Mouse (Mus musculus) erythroblast, embryonic 14.5 days (primary cell): ENCODE data around the gene Agrn. TPM values are rescaled to one million over a fixed set of nuclear protein-coding genes. Genes with fewer than 3 reads are reported as not detected.

Source experiments
- H3K27me3 ChIP-seq: 2 replicates; pipeline ENCODE4 v1.6.1; 2012; ENCODE audit warnings: inconsistent platforms; ENCODE audit not compliant: control insufficient read depth
- H3K36me3 ChIP-seq: 2 replicates; pipeline ENCODE4 v1.6.1; 2012; ENCODE audit warnings: mild to moderate bottlenecking, inconsistent platforms; ENCODE audit not compliant: control insufficient read depth
- H3K4me1 ChIP-seq: 2 replicates; pipeline ENCODE4 v1.6.1; 2012; ENCODE audit warnings: inconsistent platforms; ENCODE audit not compliant: control insufficient read depth
- H3K4me3 ChIP-seq: replicated peaks from 2 replicates; pipeline ENCODE3; 2012; ENCODE audit warnings: moderate library complexity, mild to moderate bottlenecking, inconsistent platforms
- H3K9me3 ChIP-seq: 2 replicates; pipeline ENCODE4 v1.6.1; 2012; ENCODE audit warnings: low read length, inconsistent platforms, mixed read lengths; ENCODE audit not compliant: control insufficient read depth
- GATA1 ChIP-seq: IDR thresholded peaks from 2 replicates; pipeline ENCODE4 v1.6.1; 2012; ENCODE audit warnings: low read length, inconsistent platforms, mixed read lengths
- TAL1 ChIP-seq: IDR thresholded peaks from 3 replicates; pipeline ENCODE4 v1.6.1; 2012; ENCODE audit warnings: low read length, inconsistent platforms, mixed read lengths
- polyA plus RNA-seq: library from polyadenylated mRNA; stranded (reverse); fragments of >175 nt; gene quantifications from 2 replicates; pipeline ENCODE4 v1.2.3, GENCODE M21; 2012

Agrn gene
- polyA plus RNA-seq, result 0.45 and 0.51 TPM in 2 replicates

- Histone ChIP-seq H3K4me3 (peak within 1 kb of the TSS; percentile 82), H3K27me3 (peaks cover 60% of the 10 kb centered on the region), H3K36me3 (peaks cover 3% of the 10 kb centered on the region; the same call in 1 of the 2 replicates), H3K4me1 (peaks cover 63% of the 10 kb centered on the region), H3K9me3 (no peaks in the 10 kb centered on the region; the same call in 1 of the 2 replicates)
- TF ChIP-seq TAL1 (no peak), GATA1 (no peak)
These were observed at the start of gene Agrn for GRCm38 (mm10) chr4:156197131-156197828. TSS of gene Agrn (minus strand) at chr4:156197488.

- H3K36me3 ChIP-seq, result peaks cover 70% of the 10 kb centered on the region
- H3K4me3 ChIP-seq, result peak overlapping the region; percentile 82
- no peaks in the 10 kb centered on the region for H3K9me3 ChIP-seq
- no peak for TF ChIP-seq GATA1
- no peak for TF ChIP-seq TAL1
- peaks cover 70% of the 10 kb centered on the region for H3K4me1 ChIP-seq
- H3K27me3 ChIP-seq, result no peaks in the 10 kb centered on the region
These were observed 39.6 kb upstream of the Agrn start for GRCm38 (mm10) chr4:156236651-156237447.

DNA sequence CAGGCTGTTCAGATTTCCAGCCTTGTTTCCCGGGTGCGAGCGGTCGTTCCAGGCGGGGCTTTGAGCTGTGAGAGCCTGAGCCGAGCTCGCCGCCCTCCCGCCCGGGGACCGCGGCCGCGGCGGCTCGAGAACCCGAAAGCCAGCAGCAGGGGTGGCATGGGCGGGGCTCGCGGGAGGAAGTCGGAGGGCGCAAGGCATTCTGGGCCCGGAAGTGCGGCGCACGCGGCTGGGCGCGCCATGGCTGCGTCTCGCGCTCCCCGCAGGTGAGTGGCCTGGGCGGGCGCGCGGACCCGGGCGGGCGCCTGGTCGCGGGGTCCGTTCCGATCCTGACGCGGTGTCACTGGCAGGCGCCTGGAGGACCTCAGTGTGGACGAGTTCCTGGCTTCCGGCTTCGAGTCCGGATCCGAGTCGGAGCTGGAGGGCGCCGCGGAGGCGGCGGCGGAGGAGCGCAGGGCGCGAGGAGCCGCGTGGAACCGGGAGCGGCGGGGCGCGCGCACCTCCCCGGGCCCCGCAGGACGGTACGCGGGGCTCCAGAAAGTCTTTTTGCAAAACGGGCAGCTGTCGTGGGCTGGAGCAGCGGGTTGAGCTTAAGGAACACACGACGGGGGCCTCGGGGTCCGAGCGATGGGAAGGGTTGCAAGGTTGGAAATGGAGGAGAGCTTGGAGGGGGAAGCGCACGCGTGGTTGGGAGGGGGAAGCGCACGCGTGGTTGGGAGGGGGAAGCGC lies 38.7 kb upstream of the Agrn start, which contains the start of gene Noc2l:
TSS of gene Noc2l (plus strand) at position 203 of the 726 bp plus-strand sequence.
- H3K27me3 ChIP-seq, result no peaks in the 10 kb centered on the region
- peaks cover 70% of the 10 kb centered on the region for H3K36me3 ChIP-seq

GRCm38 (mm10) chr4:156235360-156235770 lies 38.1 kb upstream of the Agrn start:
- peak overlapping the region; percentile 82 for H3K4me3 ChIP-seq
- no peak for TF ChIP-seq TAL1
- no peak for TF ChIP-seq GATA1
- no peaks in the 10 kb centered on the region for H3K27me3 ChIP-seq
- H3K4me1 ChIP-seq, result peaks cover 62% of the 10 kb centered on the region
- no peaks in the 10 kb centered on the region for H3K9me3 ChIP-seq
- H3K36me3 ChIP-seq, result peaks cover 70% of the 10 kb centered on the region

More for the DNA sequence above, 38.7 kb upstream of the Agrn start, which contains the start of gene Noc2l:
- Histone ChIP-seq H3K9me3 (no peaks in the 10 kb centered on the region), H3K4me3 (peak within 1 kb of the TSS; percentile 82), H3K4me1 (peaks cover 63% of the 10 kb centered on the region)
- TF ChIP-seq GATA1 (no peak), TAL1 (no peak)

DNA sequence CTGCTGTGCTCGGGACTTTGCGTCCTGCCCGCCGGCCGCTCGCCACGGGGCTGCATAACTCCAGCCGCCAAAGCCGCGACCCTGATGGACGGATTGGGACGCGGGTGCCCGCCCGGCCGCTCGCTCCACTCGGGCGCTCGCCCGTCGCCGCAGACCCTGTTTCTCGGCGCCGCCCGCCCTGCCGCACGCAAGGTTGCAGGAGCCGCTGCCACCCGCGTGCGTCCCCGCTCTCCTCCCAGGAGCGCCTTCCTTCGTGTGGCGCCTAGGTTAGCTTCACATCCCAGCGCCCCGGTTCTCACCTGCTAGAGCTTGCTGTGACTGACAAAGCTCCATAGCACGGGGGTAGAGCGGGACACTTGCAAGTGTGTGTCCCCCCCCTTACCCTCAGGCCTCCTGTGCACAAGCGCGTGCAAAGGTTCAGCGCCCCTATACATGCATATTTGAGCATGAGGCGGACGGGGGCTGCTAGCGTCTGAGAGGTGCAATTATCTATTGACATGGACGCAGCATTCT lies 37.5 kb upstream of the Agrn start, which contains the start of gene Plekhn1:
TSS of gene Plekhn1 (minus strand) at position 157 of the 513 bp plus-strand sequence.
- peaks cover 59% of the 10 kb centered on the region for H3K4me1 ChIP-seq
- H3K9me3 ChIP-seq, result no peaks in the 10 kb centered on the region
- H3K4me3 ChIP-seq, result peak within 1 kb of the TSS; percentile 82
- H3K27me3 ChIP-seq, result no peaks in the 10 kb centered on the region
- peaks cover 70% of the 10 kb centered on the region for H3K36me3 ChIP-seq
- no peak for TF ChIP-seq TAL1
- TF ChIP-seq GATA1, result no peak

DNA sequence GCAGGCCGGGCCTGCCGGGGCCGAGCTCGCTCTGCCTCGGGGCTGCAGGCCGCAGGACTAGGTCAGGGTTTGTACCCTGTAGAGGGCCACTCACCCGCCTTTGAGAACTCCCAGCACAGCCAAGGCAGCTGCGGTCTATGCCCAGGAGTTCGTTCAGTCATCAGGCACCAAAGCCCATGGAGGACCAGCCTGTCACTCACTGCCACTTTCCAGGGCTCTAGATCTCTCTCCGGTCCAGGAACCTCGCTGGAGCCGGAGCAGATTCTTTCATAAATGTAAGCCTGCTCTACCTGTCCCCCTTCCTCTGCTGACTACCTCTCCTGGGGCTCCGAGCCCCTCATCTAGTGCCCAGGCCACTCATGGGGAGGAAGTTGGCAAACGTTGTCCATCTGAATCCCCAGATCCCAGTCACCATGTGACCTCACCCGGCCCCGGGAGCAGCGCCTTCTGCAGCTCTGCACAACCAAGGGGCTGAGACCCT lies 36.8 kb upstream of the Agrn start:
- Histone ChIP-seq H3K36me3 (peaks cover 70% of the 10 kb centered on the region), H3K27me3 (no peaks in the 10 kb centered on the region), H3K9me3 (no peaks in the 10 kb centered on the region), H3K4me1 (peaks cover 54% of the 10 kb centered on the region), H3K4me3 (peak overlapping the region; percentile 82)
- no peak for TF ChIP-seq GATA1
- TF ChIP-seq TAL1, result no peak

GRCm38 (mm10) chr4:156228393-156229024 lies 31.2 kb upstream of the Agrn start:
- Histone ChIP-seq H3K9me3 (no peaks in the 10 kb centered on the region), H3K36me3 (peaks cover 46% of the 10 kb centered on the region), H3K4me1 (peaks cover 28% of the 10 kb centered on the region), H3K4me3 (no peak overlapping the region), H3K27me3 (no peaks in the 10 kb centered on the region)
- TF ChIP-seq GATA1 (no peak), TAL1 (no peak)

- no peak for TF ChIP-seq TAL1
- TF ChIP-seq GATA1, result no peak
- no peaks in the 10 kb centered on the region for H3K27me3 ChIP-seq
- H3K9me3 ChIP-seq, result no peaks in the 10 kb centered on the region
- peaks cover 22% of the 10 kb centered on the region for H3K4me1 ChIP-seq
- no peak overlapping the region for H3K4me3 ChIP-seq
- H3K36me3 ChIP-seq, result peaks cover 40% of the 10 kb centered on the region
These were observed 30.6 kb upstream of the Agrn start for GRCm38 (mm10) chr4:156227752-156228392.
